Mouse (Mus musculus) thymus, postnatal 14 days (tissue): ENCODE results near the gene Adamts9.

Source experiments
- DNase-seq: peaks from one replicate; pipeline ENCODE4 v3.0.0; 2021

Gene Adamts9

DNA sequence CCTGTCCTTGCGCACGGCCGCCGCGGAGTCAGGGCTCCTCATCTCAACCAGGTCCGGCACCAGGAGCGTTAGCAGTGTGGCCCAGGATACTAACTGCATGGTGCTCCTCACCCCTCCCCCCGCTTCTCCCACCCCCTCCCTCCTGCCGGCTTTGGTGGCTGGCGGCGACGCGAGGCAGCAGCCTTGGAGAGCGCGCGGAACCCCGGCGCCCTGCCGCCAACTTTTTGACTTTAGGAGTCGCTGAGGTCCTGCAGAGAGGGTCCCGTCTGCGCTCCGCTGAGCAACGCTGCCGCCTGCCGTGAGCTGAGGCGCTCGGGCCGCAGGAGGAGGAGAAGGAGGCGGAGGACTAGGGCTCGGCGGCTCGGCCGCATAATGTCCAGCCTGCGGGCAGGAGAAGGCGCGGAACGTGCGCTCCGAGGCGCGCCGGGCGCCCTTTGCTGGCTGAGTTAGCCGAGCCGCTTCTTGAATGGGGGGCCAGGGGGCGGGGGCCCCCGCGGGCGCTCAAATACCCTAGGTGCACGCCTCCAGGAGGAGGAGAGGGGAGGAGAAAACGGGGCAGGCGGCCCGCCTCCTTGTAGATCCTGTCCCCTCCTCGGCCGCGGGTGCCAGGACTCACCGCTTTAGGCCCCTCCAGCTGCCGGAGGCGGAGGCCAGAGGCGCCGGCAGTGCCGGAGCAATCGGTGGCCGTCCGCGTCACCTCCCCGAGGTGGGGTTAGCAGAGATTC is at the start of gene Adamts9:
TSS of gene Adamts9 (minus strand) at position 436 of the 725 bp plus-strand sequence.
- DNase-seq: peak; percentile 7

- DNase-seq: no peak
These were observed 48.3 kb upstream of the Adamts9 start for GRCm38 (mm10) chr6:92991616-92992015.

DNA sequence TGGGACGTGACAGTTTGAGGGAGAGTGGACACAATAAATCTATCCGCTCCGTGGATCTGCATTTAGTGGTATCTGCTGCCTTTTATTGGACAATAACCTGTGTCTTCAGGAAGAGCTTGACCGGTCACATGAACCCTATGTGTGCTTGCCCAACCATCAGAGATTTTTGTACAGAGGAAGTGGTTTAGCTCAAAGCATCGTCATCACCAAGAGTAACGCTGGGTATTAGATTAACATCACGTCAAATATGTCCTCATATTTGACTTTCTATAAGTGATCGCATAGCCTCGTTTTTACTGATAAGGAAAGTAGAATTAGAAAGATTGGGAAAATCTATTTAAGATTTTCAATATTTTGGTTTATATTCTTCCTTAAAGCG is 45.3 kb upstream of the Adamts9 start:
- DNase-seq: no peak

GRCm38 (mm10) chr6:92987846-92988619 is 44.7 kb upstream of the Adamts9 start:
- no peak for DNase-seq

GRCm38 (mm10) chr6:92987366-92987765 is 44.1 kb upstream of the Adamts9 start:
- no peak for DNase-seq

- no peak for DNase-seq
These were observed 40.1 kb upstream of the Adamts9 start for GRCm38 (mm10) chr6:92983421-92983820.

DNA sequence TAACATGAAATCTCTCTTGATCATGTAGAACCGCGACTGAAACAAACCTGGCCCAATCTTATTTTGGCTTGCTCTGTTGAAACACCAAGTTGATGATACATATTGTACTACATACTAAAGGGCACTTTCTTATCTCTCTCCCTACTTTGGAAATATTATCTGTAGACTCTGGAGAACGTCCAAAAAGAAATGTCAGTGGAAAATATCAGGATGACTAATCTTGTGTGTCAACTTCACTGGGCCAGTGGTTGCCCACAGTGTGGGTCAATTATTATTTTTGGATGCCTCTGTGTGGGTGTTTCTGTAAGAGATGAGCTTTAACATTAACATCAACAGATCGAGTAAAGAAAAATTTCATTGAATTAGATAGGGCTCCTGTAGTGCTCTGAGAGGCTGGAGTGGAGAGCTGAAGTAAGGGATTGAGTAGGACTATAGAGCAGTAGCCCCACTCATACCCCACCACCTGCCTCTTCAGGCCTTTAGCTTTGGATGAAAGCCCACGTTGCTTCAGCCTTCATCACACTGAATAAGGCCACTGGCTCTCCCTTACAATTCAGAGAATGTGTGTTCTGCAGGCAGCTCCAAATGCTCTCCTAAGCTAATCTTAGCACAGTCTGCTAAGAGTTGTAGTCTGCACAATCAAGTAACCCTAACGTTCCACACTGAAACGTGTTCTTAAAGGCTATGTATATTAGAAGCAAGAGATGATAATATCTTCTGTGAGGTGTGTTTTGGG is 38.3 kb upstream of the Adamts9 start:
- no peak for DNase-seq

GRCm38 (mm10) chr6:92973340-92973739 is 30.0 kb upstream of the Adamts9 start:
- no peak for DNase-seq

- no peak for DNase-seq
These were observed 25.4 kb upstream of the Adamts9 start for GRCm38 (mm10) chr6:92968718-92969117.

- no peak for DNase-seq
These were observed 24.9 kb upstream of the Adamts9 start for GRCm38 (mm10) chr6:92968216-92968615.

DNA sequence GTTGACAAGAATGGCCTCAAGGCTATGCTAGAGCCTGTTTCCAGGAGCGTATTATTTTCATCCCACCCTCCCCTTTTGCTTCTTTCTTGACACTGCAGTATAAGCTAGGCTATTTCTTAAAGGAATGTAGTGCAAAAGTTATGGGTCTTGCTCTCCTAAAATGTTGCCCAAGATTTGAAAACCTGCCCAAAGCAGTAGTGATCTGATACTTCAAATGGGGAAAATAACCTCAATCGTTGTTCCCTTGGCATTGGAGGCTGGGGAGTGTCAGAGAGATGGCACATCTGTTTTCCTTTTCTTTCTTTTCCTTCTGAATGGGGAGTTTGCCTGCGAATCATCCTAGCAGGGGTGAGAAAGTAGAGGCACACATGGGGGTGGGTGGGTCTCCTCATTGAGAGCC is 19.7 kb upstream of the Adamts9 start:
- DNase-seq: no peak

- no peak for DNase-seq
These were observed 17.7 kb upstream of the Adamts9 start for GRCm38 (mm10) chr6:92960997-92961396.

DNA sequence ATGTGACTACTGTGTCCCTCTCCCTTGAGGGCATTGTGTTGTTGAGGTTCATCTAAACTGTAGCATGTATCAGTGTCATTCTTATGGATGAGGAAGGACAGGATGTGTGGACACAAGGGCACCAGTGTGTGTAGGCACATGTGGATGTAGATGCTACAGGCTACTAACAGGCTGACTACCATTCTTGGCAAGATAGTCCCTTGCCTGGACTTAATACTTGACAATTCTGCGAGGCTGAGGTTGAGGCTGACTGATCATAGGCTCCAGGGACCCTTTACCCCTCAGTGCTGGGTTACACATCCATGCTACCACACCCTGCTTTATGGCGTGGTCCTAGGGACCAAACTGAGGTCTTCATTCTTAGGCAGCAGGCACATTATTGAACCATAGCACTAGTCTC is 16.1 kb upstream of the Adamts9 start:
- no peak for DNase-seq

- DNase-seq: peak; percentile 10
These were observed 4.2 kb upstream of the Adamts9 start for GRCm38 (mm10) chr6:92947337-92948042.

- no peak for DNase-seq
These were observed 1.4 kb upstream of the Adamts9 start for GRCm38 (mm10) chr6:92944711-92945110.

DNA sequence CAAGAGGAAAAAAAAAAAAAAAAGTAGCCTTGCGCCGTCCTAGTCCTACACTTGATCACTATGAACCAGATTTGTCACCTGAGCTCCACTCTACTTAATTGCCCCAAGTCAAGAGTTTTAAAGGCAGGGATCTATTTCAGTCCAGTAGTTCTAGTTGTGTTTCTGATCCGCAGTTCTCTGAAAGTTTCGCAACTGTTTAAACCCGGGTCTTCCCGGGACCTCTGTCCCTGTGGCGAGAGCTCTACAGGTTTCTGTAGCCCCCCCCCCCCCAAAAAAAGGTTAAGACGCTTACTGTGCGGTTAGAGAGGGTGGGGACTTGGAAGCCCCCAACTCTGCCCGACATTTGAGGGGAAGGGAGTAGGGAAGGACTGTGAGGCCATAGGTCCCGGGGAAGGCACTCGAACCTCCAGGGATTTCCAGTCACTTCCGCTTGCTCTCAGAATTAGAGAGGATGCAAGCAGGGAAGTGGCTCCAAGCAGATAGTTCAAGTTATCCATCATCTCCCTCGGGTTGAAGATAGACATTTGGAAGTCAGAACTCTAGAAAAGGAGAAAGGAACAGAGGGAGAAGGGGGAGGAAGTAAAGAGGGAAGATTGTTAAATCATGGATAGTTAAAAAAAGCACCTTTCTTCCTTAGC is 875 bp upstream of the Adamts9 start:
- DNase-seq: no peak

DNA sequence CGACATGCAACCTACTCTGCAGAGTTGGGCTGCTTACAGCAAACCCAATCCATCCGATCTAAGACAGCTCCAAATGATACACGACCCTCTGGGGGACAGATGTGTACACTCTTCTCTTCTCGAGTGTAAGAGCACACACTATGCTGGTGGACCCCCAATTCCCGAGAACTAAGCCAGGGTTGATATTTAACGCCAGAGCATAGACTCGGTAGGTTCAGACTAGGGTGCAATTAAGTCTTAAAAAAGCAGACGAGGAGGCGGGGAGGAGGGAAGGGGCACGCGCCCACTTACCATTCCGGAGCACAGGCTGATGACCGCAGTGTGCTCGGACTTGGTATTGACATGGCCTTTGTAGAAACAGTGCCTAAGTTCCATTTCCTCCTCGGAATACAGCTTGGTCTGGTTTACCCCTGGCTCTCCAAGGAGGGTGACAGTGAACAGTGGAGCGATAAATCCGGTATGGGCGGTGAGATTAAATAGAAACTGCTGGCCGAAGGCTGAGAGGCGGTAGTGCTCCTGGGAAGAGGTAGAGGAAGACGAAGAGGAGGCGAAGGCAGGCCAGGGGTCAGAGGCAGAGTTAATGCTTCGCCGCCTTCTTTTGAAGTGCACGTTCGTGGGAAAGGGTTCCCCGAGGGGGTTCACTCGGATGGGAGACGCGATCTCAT is 1.4 kb downstream of the Adamts9 start:
- DNase-seq: no peak

DNA sequence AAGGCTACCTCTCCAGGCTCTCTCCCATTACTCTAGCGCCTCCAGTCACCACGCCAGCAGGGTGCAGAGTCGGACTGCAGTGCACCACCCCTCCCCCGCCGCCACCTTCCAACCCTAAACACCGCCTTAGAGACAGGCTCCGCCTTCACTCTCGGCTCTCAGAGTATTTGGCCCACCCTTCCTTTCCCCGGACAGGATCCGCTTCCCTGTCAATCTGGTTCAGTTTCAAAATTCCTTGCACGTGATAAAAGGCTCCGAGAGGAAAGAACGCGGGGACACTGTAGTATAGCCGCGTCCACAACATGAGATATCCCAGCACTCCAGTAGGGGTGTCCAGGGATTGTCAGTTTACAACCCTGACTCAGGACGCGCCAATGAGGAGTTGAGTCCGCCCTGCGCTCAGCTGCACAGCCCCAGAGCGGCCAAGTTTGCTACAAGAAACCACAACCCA is 2.0 kb downstream of the Adamts9 start:
- peak; percentile 45 for DNase-seq

DNA sequence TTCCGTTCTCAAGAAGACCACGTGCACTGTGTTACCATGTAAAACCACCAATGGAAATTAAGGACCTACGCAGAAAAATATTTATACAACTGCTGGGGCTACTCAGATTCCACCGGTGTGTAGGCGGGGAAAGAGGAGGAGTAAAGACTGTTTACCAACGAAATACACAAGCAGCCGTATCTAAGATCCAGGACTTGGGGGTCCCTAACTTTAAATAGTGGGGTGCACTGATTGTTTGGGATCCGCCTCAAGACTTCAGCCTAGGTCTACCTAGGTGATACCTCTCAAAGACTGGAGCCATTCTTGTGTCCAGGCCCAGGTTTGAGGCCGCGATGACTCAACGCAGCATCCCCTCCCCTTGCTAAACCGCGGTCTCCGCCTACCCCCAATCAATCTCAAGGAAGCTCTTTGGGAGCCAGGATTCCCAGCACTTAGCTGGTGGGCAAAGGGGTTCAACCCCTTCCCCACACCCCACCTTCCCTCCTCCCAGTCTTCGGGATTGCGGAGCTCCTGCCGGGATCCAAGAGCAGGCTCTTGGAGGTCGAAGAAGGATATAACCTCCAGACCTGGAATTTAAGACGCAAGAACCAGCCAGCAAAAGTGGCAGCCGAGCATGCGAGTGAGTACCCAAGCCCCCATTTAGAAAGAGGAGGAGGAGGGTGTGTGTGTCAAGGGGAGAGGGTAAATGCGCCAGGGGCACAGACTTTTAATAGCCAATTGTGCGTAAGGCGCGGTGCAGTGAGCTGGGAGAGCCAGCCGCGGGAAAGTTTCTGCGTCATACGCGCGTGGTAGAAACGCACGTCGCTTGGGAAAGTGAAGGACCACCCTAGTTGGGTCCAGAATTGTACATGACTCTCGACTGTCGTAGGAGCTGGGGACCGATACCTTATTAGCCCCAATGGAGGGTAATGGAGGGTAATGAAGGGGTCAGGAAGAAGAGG is 2.8 kb downstream of the Adamts9 start:
- DNase-seq: no peak

- no peak for DNase-seq
These were observed 15.0 kb downstream of the Adamts9 start for GRCm38 (mm10) chr6:92928261-92928660.

DNA sequence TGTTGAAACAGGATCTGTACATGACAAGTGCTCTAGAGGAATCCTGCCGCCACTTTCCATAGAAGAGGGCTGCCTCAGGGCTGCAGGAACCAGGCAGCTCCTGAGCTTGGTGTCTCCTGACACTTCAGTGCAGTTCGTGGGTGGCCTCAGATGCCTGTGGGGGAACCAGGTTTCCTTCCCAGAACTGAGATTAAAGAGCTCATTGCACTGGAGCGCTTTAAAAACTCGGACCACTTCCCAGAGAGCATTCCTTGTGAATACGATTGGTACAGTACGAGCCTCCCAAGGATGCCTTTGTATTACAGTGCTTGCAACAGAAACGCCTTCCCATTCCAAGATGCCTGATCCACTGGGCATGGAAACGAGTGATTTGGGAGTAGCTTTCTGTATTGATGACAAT is 18.8 kb downstream of the Adamts9 start:
- no peak for DNase-seq
